Mouse (Mus musculus) stomach, postnatal 0 days (tissue): ENCODE measurements around the gene Skiv2l. TPM values are rescaled to one million over a fixed set of nuclear protein-coding genes. Genes with fewer than 3 reads are reported as not detected.
"Not testable (repeated sequence)": the region's sequence is repeated elsewhere in the genome, so short reads cannot be mapped to it uniquely, and the experiment has no call there.

Experiments used
- ATAC-seq: fragments of 200-750 bp; cut with Nextera tagmentation; 2 replicates; pipeline ENCODE4 v1.8.0; 2017; ENCODE audit not compliant: low FRiP score, low TSS enrichment
- DNase-seq: peaks from one replicate; pipeline ENCODE4 v3.0.0-alpha.2; 2016; ENCODE audit warnings: low spot score
- H3K27ac ChIP-seq: fragments of 300-500 bp; sonication (generic); replicated peaks from 2 replicates; pipeline ENCODE4 v1.5.1; 2014; ENCODE audit warnings: mild to moderate bottlenecking, control low read depth
- H3K27me3 ChIP-seq: fragments of 300-500 bp; sonication (generic); 2 replicates; pipeline ENCODE4 v1.6.1; 2014; ENCODE audit warnings: low read length; ENCODE audit not compliant: control insufficient read depth, insufficient read depth
- H3K36me3 ChIP-seq: fragments of 300-500 bp; sonication (generic); 2 replicates; pipeline ENCODE4 v1.6.1; 2014; ENCODE audit warnings: low read length, mixed read lengths; ENCODE audit not compliant: control insufficient read depth, insufficient read depth
- H3K4me1 ChIP-seq: fragments of 300-500 bp; sonication (generic); replicated peaks from 2 replicates; pipeline ENCODE4 v1.6.1; 2014; ENCODE audit warnings: antibody characterized with exemption; ENCODE audit not compliant: control insufficient read depth, insufficient read depth
- H3K4me2 ChIP-seq: fragments of 300-500 bp; sonication (generic); replicated peaks from 2 replicates; pipeline ENCODE4 v1.6.1; 2014; ENCODE audit warnings: low read depth, mild to moderate bottlenecking, control low read depth, moderate library complexity
- H3K4me3 ChIP-seq: fragments of 300-500 bp; sonication (generic); 2 replicates; pipeline ENCODE4 v1.5.1; 2014; ENCODE audit warnings: low read depth, low read length, control low read depth
- H3K9ac ChIP-seq: fragments of 300-500 bp; sonication (generic); 2 replicates; pipeline ENCODE4 v1.6.1; 2014; ENCODE audit warnings: mild to moderate bottlenecking, low read length, control low read depth, mixed read lengths
- H3K9me3 ChIP-seq: fragments of 300-500 bp; sonication (generic); 2 replicates; pipeline ENCODE4 v1.6.1; 2016; ENCODE audit warnings: low read length; ENCODE audit not compliant: control insufficient read depth
- CTCF ChIP-seq: IDR thresholded peaks from 2 replicates; pipeline ENCODE4 v1.5.1; 2016; ENCODE audit warnings: antibody characterized with exemption, low read depth, mild to moderate bottlenecking, moderate library complexity
- EP300 ChIP-seq: optimal IDR thresholded peaks from 2 replicates; pipeline ENCODE3; 2016; ENCODE audit warnings: antibody characterized with exemption
- WGBS: fragments of 180-500 bp; shearing (Covaris S2); extraction: QIAGEN DNeasy Blood & Tissue Kit; methylation state at CpG from one replicate; pipeline ENCODE4 v1.1.7; 2014; 5-methylcytosine and 5-hydroxymethylcytosine counted together
- polyA plus RNA-seq: library from polyadenylated mRNA; unstranded; fragments of >200 nt; fragmentation: Nextera tagmentation; extraction: Ambion mirVana; gene quantifications from 2 replicates; pipeline ENCODE4 v1.2.1, GENCODE M21; 2015

Skiv2l gene
- polyA plus RNA-seq, 1 experiment from 2014 or later: 22.5 TPM

DNA sequence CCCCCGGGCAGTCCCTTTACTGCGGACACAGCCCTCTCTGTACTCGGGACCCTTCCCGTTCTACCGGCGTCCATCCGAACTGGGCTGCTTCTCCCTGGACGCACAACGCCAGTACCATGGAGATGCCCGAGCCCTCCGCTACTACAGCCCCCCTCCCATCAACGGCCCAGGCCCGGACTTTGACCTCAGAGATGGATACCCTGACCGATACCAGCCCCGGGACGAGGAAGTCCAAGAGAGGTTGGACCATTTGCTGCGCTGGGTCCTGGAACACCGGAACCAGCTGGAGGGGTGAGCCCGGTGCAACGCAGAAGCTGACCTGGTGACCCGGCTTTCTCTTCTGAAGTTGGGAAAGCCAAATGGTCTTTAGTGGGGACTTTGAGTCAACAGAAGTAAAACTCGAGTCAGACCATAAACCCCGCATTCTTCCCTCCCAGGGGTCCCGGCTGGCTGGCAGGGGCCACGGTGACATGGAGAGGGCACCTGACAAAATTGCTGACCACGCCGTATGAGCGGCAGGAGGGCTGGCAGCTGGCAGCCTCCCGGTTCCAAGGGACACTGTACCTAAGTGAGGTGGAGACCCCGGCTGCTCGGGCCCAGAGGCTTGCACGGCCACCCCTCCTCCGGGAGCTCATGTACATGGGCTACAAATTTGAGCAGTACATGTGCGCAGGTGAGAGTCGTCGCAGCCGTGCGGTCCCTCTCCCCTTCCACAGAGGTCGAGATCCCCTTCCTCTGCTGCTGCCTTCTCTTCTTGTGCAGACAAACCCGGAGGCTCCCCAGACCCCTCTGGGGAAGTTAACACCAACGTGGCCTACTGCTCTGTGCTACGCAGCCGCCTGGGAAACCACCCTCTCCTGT is 12.3 kb downstream of the Skiv2l start:
- Histone ChIP-seq H3K9ac (peak overlapping the region; percentile 73), H3K4me3 (peak overlapping the region; percentile 73), H3K27me3 (no peaks in the 10 kb centered on the region), H3K9me3 (no peaks in the 10 kb centered on the region), H3K4me1 (0 out of 2 replicates have a peak, but pooled peaks cover 5% of the 10 kb centered on the region), H3K27ac (peak overlapping the region; percentile 86), H3K4me2 (peak overlapping the region; percentile 93), H3K36me3 (peaks cover 15% of the 10 kb centered on the region; the same call in 1 of the 2 replicates)
- 32% methylated on average over 41 of the region's 43 CpGs for WGBS
- DNase-seq (peak; percentile 31), ATAC-seq (peak; percentile 36)
- no peak for TF ChIP-seq EP300

GRCm38 (mm10) chr17:34836856-34837221 is 13.2 kb downstream of the Skiv2l start, which contains the start of the genes Stk19 and Dxo:
Gene Stk19 (minus strand): TSS chr17:34836945.
Gene Dxo (plus strand): TSS chr17:34837019.
- TF ChIP-seq CTCF (no peak), EP300 (no peak)
- Histone ChIP-seq H3K9me3 (no peaks in the 10 kb centered on the region), H3K9ac (peak within 1 kb of the TSS; percentile 75), H3K4me1 (0 out of 2 replicates have a peak, but pooled peaks cover 5% of the 10 kb centered on the region), H3K27ac (peak within 1 kb of the TSS; percentile 86), H3K4me3 (peak within 1 kb of the TSS; percentile 73), H3K27me3 (no peaks in the 10 kb centered on the region), H3K36me3 (peaks cover 15% of the 10 kb centered on the region; the same call in 1 of the 2 replicates), H3K4me2 (peak within 1 kb of the TSS; percentile 97)
- DNase-seq: peak; percentile 98
- under 1% methylated on average over 40 of the region's 40 CpGs for WGBS
- ATAC-seq: peak; percentile 95

GRCm38 (mm10) chr17:34836155-34836855 is 13.7 kb downstream of the Skiv2l start:
- WGBS: 5% methylated on average over 48 of the region's 48 CpGs
- Histone ChIP-seq H3K36me3 (peaks cover 15% of the 10 kb centered on the region; the same call in 1 of the 2 replicates), H3K27me3 (no peaks in the 10 kb centered on the region), H3K4me3 (peak overlapping the region; percentile 73), H3K4me1 (0 out of 2 replicates have a peak, but pooled peaks cover 5% of the 10 kb centered on the region), H3K9me3 (no peaks in the 10 kb centered on the region), H3K27ac (peak overlapping the region; percentile 78), H3K9ac (peak overlapping the region; percentile 75), H3K4me2 (peak overlapping the region; percentile 97)
- DNase-seq: no peak
- TF ChIP-seq EP300: no peak
- no peak for TF ChIP-seq CTCF
- ATAC-seq: peak; percentile 60

DNA sequence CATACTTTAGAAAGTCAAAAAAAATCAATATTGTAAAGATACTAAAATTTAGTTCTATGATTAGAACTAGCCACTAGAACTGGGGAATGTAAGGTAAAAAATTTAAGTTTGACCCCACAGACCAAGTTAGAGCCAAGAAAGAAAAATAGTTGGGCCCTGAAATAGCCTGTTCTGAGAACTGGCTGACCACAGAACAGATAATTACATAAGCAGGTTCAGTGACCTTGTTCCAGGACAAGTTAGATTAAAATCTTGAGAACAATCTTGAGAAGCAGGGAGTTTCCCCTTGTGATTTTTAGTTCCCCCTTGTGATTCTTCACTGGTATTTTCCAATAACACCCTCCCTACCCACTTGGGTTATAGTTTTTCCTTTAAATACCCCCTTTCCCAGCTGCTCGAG is 19.2 kb downstream of the Skiv2l start:
- not testable (repeated sequence) for H3K4me3 ChIP-seq, H3K9me3 ChIP-seq, H3K4me2 ChIP-seq, H3K27ac ChIP-seq, ATAC-seq, DNase-seq, H3K27me3 ChIP-seq, H3K4me1 ChIP-seq, H3K9ac ChIP-seq
- 88% methylated on average over 1 of the region's 1 CpGs for WGBS
- H3K36me3 ChIP-seq: peaks cover 11% of the 10 kb centered on the region

DNA sequence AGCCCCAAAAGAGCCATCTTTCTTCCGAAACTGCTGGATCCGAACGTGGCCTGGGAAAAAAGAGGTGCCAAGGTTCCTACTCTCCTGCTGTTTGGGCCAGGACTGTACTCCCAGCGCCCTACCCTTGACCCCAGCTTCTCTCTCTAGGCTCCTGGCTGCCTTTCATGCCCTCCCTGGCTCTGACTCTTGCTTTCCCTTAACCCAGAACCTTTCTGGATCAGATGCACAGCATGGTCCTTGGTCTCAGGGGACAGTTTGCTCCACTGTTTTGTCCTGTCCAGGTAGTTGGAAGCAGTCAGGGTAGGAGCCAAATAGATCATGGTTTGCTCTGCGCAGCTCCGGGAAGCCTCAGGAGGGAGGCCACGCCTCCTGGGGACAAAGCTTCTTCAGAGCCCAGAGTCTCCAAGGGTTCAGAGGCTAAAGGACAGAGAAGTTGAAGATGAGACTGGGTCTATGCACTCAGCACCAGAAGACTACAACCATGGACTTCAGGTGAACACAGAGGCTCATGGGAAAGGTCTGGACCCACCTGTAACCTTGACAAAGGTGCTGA is 35.1 kb downstream of the Skiv2l start:
- H3K27me3 ChIP-seq: no peaks in the 10 kb centered on the region
- TF ChIP-seq EP300 (no peak), CTCF (no peak)
- 75% methylated on average over 7 of the region's 7 CpGs for WGBS

More for the DNA sequence above, 35.1 kb downstream of the Skiv2l start:
- DNase-seq (no peak), ATAC-seq (no peak)
- no peaks in the 10 kb centered on the region for H3K4me1 ChIP-seq
- no peak overlapping the region for H3K4me3 ChIP-seq
- H3K27ac ChIP-seq: no peak overlapping the region
- H3K9me3 ChIP-seq: no peaks in the 10 kb centered on the region
- H3K36me3 ChIP-seq: no peaks in the 10 kb centered on the region
- H3K4me2 ChIP-seq: no peak overlapping the region
- no peak overlapping the region for H3K9ac ChIP-seq
